In the genomic region with DNA sequence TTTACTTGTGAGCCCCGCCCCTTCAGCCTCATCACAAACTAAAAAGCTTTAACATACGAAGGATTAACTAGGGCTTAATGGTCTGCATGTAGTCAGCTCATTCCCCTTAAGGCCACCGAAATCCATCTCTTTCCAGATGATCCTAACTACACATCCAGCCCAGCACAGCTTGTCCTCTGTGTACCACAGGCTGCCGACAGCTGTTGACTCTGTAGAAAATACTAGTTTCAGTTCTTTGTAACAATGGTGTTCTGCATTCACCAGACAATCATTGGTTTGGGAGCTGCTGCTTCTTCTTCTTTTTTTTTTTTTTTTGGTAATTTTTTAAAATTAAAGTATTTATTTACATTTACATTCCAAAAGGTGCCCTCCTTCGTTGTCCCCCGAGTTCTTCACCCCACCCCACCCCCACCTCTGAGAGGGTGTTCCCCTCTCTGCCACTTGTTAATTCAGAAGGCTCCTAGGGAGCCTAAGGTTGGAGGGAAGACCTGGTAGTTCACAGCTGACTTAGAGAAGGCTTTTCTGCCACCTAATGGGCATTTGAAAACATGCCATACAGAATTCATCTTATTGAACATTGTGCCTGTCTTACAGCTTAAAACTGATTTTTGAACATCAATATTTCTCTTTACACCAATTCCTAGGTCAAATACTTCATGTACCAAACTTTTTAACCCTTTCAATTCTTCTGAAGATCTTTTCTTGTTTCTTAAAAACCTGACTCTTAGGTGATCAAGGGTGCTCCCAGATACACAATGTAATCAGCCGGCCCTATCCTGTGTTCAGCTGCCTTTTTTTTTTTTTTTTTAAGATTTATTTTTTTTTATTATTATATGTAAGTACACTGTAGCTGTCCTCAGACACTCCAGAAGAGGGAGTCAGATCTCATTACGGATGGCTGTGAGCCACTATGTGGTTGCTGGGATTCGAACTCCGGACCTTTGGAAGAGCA, we compare ENCODE assay signal across 8 mouse cellular contexts. TPM values are rescaled to one million over a fixed set of nuclear protein-coding genes. Genes with fewer than 3 reads are reported as not detected.
DNase-seq lines count a peak whose midpoint lies in the region; ATAC-seq and TF ChIP-seq lines count a peak whose summit lies in the region.

No protein-coding gene starts in this region.

- H3K27ac ChIP-seq in liver, embryonic 11.5 days (ENCODE audit: low read depth, low read length), result no peak overlapping the region
- H3K27ac ChIP-seq in liver, embryonic 12.5 days, result no peak overlapping the region

- no peak for TF ChIP-seq POLR2A in myocyte (IDR thresholded peaks at IDR 0.05; ENCODE audit: insufficient read length, low read depth)

- no peaks in the 10 kb centered on the region for H3K4me1 ChIP-seq in liver, embryonic 11.5 days (replicated peaks; ENCODE audit: control insufficient read depth, insufficient read depth, low read length)
- H3K4me1 ChIP-seq in liver, embryonic 12.5 days, result no peaks in the 10 kb centered on the region

- no peak overlapping the region for H3ac ChIP-seq in myocyte (ENCODE audit: control insufficient read depth, insufficient read length)

- H3K9ac ChIP-seq in liver, embryonic 11.5 days (ENCODE audit: low read depth, low read length), result no peak overlapping the region
- no peak overlapping the region for H3K9ac ChIP-seq in liver, embryonic 12.5 days

- peak; percentile 12 to 24 for DNase-seq in cerebellum, postnatal 14 days
- DNase-seq in cerebellum, adult 11 months, result no peak
- DNase-seq in liver, embryonic 11.5 days (ENCODE audit: low spot score), result no peak
- peak; percentile 9 for DNase-seq in embryo, embryonic 11.5 days (ENCODE audit: low read depth, low spot score)
- DNase-seq in spleen, adult 18-20 months, result no peak
- DNase-seq in adrenal gland, postnatal 25 days, result no peak

- 59% methylated on average over 10 of the region's 10 CpGs for WGBS in liver, embryonic 11.5 days
- 50% methylated on average over 10 of the region's 10 CpGs for WGBS in liver, embryonic 12.5 days (ENCODE audit: insufficient replicate concordance)

- no peak overlapping the region for H3K4me3 ChIP-seq in liver, embryonic 11.5 days (ENCODE audit: low read depth, low read length)
- H3K4me3 ChIP-seq in liver, embryonic 12.5 days, result no peak overlapping the region
- no peak overlapping the region for H3K4me3 ChIP-seq in myocyte

- H3K36me3 ChIP-seq in liver, embryonic 11.5 days (ENCODE audit: control insufficient read depth, insufficient read depth, low read length), result no peaks in the 10 kb centered on the region
- H3K36me3 ChIP-seq in liver, embryonic 12.5 days, result peaks cover 15% of the 10 kb centered on the region
- H3K36me3 ChIP-seq in myocyte (ENCODE audit: control insufficient read depth, insufficient read depth), result peaks cover 13% of the 10 kb centered on the region

- no peaks in the 10 kb centered on the region for H3K79me2 ChIP-seq in myocyte (ENCODE audit: control insufficient read depth, insufficient read depth)

- H3K9me3 ChIP-seq in liver, embryonic 11.5 days (ENCODE audit: control insufficient read depth, low read length), result no peaks in the 10 kb centered on the region
- no peaks in the 10 kb centered on the region for H3K9me3 ChIP-seq in liver, embryonic 12.5 days (replicated peaks)

- ATAC-seq in liver, embryonic 11.5 days (replicated peaks; ENCODE audit: low FRiP score), result 0 out of 2 replicates have a peak, but pooled peaks have one; percentile 58
- no peak; the same call in 1 of the 2 replicates for ATAC-seq in liver, embryonic 12.5 days

- no peaks in the 10 kb centered on the region for H3K27me3 ChIP-seq in liver, embryonic 11.5 days (replicated peaks; ENCODE audit: control insufficient read depth, insufficient read depth, low read length)
- no peaks in the 10 kb centered on the region for H3K27me3 ChIP-seq in liver, embryonic 12.5 days (replicated peaks)
- no peaks in the 10 kb centered on the region for H3K27me3 ChIP-seq in myocyte (ENCODE audit: control insufficient read depth, insufficient read depth, insufficient read length)

- no peak overlapping the region for H3K4me2 ChIP-seq in liver, embryonic 11.5 days
- H3K4me2 ChIP-seq in liver, embryonic 12.5 days, result no peak overlapping the region
- peak overlapping the region; percentile 10 for H3K4me2 ChIP-seq in myocyte (ENCODE audit: low read depth)

TF ChIP-seq in myocyte, 11 proteins besides CTCF, POLR2A, EP300 and RAD21:
- TF ChIP-seq SRF (IDR thresholded peaks at IDR 0.05; ENCODE audit: control insufficient read depth, insufficient read length, low read depth) (no peak), E2F4 (IDR thresholded peaks at IDR 0.05; ENCODE audit: insufficient read depth) (no peak), MYOD1 (IDR thresholded peaks at IDR 0.05; ENCODE audit: control insufficient read depth in 1 of 3, insufficient read length in 2 of 3, low read depth in 2 of 3) (no peak), REST (IDR thresholded peaks at IDR 0.05; ENCODE audit: insufficient read depth, insufficient read length) (no peak), TCF3 (IDR thresholded peaks at IDR 0.05; ENCODE audit: insufficient read length, low read depth) (no peak), CEBPB (IDR thresholded peaks at IDR 0.05; ENCODE audit: insufficient read depth, poor library complexity, severe bottlenecking) (no peak), POLR2AphosphoS2 (IDR thresholded peaks at IDR 0.05; ENCODE audit: insufficient read length, low read depth) (no peak), TCF12 (IDR thresholded peaks at IDR 0.05; ENCODE audit: insufficient read depth, poor library complexity, severe bottlenecking) (no peak), MAX (IDR thresholded peaks at IDR 0.05; ENCODE audit: low read depth) (no peak), USF1 (IDR thresholded peaks at IDR 0.05; ENCODE audit: low read depth) (no peak), MYOG (IDR thresholded peaks at IDR 0.05; ENCODE audit: control insufficient read depth in 1 of 3, insufficient read depth in 1 of 3, insufficient read length in 2 of 3, low read depth in 2 of 3) (no peak)

RNA-seq across cellular contexts. Expression of gene Aida, which starts 23.2 kb away (rescaled TPM):
- 17.6 and 21.1 TPM in 2 replicates for polyA plus RNA-seq in liver, embryonic 11.5 days (2014; fragmentation: Nextera tagmentation; extraction: Ambion mirVana)
- 26.7 and 26.9 TPM in 2 replicates for polyA plus RNA-seq in liver, embryonic 12.5 days (2016; fragmentation: Nextera tagmentation; extraction: Ambion mirVana)
- 28.3 TPM for polyA plus RNA-seq in myocyte (2012; fragmentation: generic; extraction: Trizol)
- total RNA-seq in adrenal gland, postnatal 25 days (2021), result 54.3 and 59.3 TPM in 2 replicates

RNA-seq across cellular contexts. Expression of gene Brox, which starts 23.9 kb away (rescaled TPM):
- polyA plus RNA-seq in liver, embryonic 11.5 days (2014; fragmentation: Nextera tagmentation; extraction: Ambion mirVana), result 27.2 and 33.4 TPM in 2 replicates
- 24.4 and 26.4 TPM in 2 replicates for polyA plus RNA-seq in liver, embryonic 12.5 days (2016; fragmentation: Nextera tagmentation; extraction: Ambion mirVana)
- polyA plus RNA-seq in myocyte (2012; fragmentation: generic; extraction: Trizol), result 26.6 TPM
- 48.2 and 55.7 TPM in 2 replicates for total RNA-seq in adrenal gland, postnatal 25 days (2021)

RNA-seq across cellular contexts. Expression of gene Disp1, which starts 51.8 kb away (rescaled TPM):
- polyA plus RNA-seq in liver, embryonic 11.5 days (2014; fragmentation: Nextera tagmentation; extraction: Ambion mirVana), result 7.7 and 7.8 TPM in 2 replicates
- polyA plus RNA-seq in liver, embryonic 12.5 days (2016; fragmentation: Nextera tagmentation; extraction: Ambion mirVana), result 4.0 and 5.1 TPM in 2 replicates
- 23.5 TPM for polyA plus RNA-seq in myocyte (2012; fragmentation: generic; extraction: Trizol)
- total RNA-seq in adrenal gland, postnatal 25 days (2021), result 14.3 and 20.5 TPM in 2 replicates

Comparison
In these comparisons a context has a peak if more than half of its experiments do, and no peak if none do; other contexts are left out.
1. DNase-seq: peak in cerebellum, postnatal 14 days (2 of 2) and embryo, embryonic 11.5 days (single experiment); none in cerebellum, adult 11 months (single experiment), liver, embryonic 11.5 days (single experiment), spleen, adult 18-20 months (0 of 2) and adrenal gland, postnatal 25 days (single experiment).